Mouse (Mus musculus) myocyte (in vitro differentiated cells): ENCODE measurements around the gene Tbx4.

Source experiments
- MYOG ChIP-seq, 3 experiments: IDR thresholded peaks; one replicate each; pipeline ENCODE4 v1.6.1; 2011; ENCODE audit warnings: control low read depth in 2 of 3, low read depth in 2 of 3, mild to moderate bottlenecking in 2 of 3; ENCODE audit not compliant: insufficient read length in 2 of 3, control insufficient read depth in 1 of 3, insufficient read depth in 1 of 3
- POLR2A ChIP-seq: IDR thresholded peaks from one replicate; pipeline ENCODE4 v1.6.1; 2011; ENCODE audit warnings: low read depth, mild to moderate bottlenecking, control low read depth, moderate library complexity; ENCODE audit not compliant: insufficient read length
- POLR2AphosphoS2 ChIP-seq: IDR thresholded peaks from one replicate; pipeline ENCODE4 v1.6.1; 2011; ENCODE audit warnings: low read depth, control low read depth; ENCODE audit not compliant: insufficient read length
- SRF ChIP-seq: IDR thresholded peaks from one replicate; pipeline ENCODE4 v1.6.1; 2011; ENCODE audit warnings: low read depth; ENCODE audit not compliant: control insufficient read depth, insufficient read length
- USF1 ChIP-seq: IDR thresholded peaks from one replicate; pipeline ENCODE4 v1.6.1; 2011; ENCODE audit warnings: low read depth, mild to moderate bottlenecking, control low read depth, moderate library complexity

GRCm38 (mm10) chr11:85956950-85957778 lies 70.9 kb downstream of the Tbx4 start:
- TF ChIP-seq USF1 (no peak), MYOG (IDR thresholded peaks at IDR 0.05; ENCODE audit: control insufficient read depth in 1 of 3, insufficient read depth in 1 of 3, insufficient read length in 2 of 3, low read depth in 2 of 3) (no peak), POLR2A (no peak), SRF (no peak), POLR2AphosphoS2 (no peak)
